Mouse (Mus musculus) cerebellum, adult 2 months (tissue): ENCODE results near the gene Dcaf5. TPM values are rescaled to one million over a fixed set of nuclear protein-coding genes. Genes with fewer than 3 reads are reported as not detected.
A peak's percentile ranks its signal among the peaks of the same experiment; 100 is the strongest.

Experiments used
- DNase-seq, 2 experiments: peaks; one replicate each; pipeline ENCODE4 v3.0.0; 2021
- H3K27ac ChIP-seq: fragments of 200-500 bp; 2 replicates; pipeline ENCODE4 v1.5.1; 2012; ENCODE audit warnings: low read length, control low read depth, inconsistent platforms; ENCODE audit not compliant: insufficient read depth
- H3K27me3 ChIP-seq: fragments of 200-500 bp; 2 replicates; pipeline ENCODE4 v1.6.1; 2012; ENCODE audit warnings: inconsistent platforms, mild to moderate bottlenecking, low read length, moderate library complexity; ENCODE audit not compliant: control insufficient read depth, insufficient read depth
- H3K4me1 ChIP-seq: fragments of 200-500 bp; 2 replicates; pipeline ENCODE4 v1.6.1; 2011; ENCODE audit warnings: low read length; ENCODE audit not compliant: control insufficient read depth, insufficient read depth
- H3K4me3 ChIP-seq: fragments of 200-500 bp; replicated peaks from 2 replicates; pipeline ENCODE3; 2011; ENCODE audit warnings: mild to moderate bottlenecking, low read depth, low read length, control low read depth; ENCODE audit not compliant: insufficient read depth
- CTCF ChIP-seq: fragments of 200-500 bp; IDR thresholded peaks from 2 replicates; pipeline ENCODE4 v1.5.1; 2011; ENCODE audit warnings: low read depth, mild to moderate bottlenecking, control low read depth, low read length, moderate library complexity, borderline replicate concordance; ENCODE audit not compliant: insufficient read depth
- POLR2A ChIP-seq: fragments of 200-500 bp; IDR thresholded peaks from 2 replicates; pipeline ENCODE4 v1.6.1; 2011; ENCODE audit warnings: low read length, control low read depth, borderline replicate concordance; ENCODE audit not compliant: insufficient read depth
- WGBS: fragments of 180-500 bp; shearing (Covaris S2); methylation state at CpG from one replicate; pipeline ENCODE4 v1.1.7; 2018; 5-methylcytosine and 5-hydroxymethylcytosine counted together
- polyA plus RNA-seq: library from polyadenylated mRNA; depleted of rRNA; stranded (reverse); fragments of >200 nt; gene quantifications from 2 replicates; pipeline ENCODE4 v1.2.3, GENCODE M21; 2012

Gene Dcaf5
- polyA plus RNA-seq, 1 experiment: 36.5 TPM

DNA sequence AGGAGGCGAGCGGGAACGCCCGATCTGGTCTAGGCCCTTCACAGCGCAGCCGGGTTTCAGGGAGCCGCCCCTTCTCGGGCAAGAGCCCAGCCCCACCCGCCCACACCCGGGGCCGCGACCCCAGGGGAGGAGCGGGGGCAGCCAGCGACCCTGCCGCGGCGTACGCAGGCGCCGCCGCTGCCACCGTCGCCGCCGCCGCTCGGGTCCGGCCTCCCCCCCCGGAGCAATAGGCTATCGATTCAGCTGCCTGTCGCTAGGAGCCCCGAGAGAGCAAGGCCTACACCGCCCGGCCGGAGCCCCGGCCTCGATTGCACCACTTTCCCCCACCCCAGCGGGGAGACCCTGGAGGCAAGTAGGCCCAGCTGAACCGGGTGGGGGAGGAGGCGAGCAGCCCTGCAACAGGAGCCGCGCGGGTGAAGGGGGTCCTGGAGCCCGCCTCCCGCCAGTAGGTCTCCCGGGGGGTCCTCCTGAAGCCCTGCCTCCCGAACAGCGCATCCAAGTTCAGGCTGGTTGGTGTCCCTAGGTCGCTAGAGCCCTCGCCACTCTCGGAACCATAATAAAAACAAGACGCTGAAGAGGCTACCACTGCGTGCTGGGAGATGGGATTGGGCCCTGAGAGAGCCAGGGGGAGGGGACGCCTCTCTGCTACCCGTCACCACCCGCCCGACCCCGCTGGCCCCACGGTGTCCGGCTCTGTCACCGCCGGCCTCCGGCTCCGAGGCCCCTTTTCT is 1.3 kb downstream of the Dcaf5 start:
- H3K4me1 ChIP-seq: 0 out of 2 replicates have a peak, but pooled peaks cover 2% of the 10 kb centered on the region
- peak overlapping the region; percentile 98 for H3K4me3 ChIP-seq
- TF ChIP-seq CTCF (no peak), POLR2A (no peak)
- under 1% methylated on average over 50 of the region's 64 CpGs for WGBS
- H3K27me3 ChIP-seq: no peaks in the 10 kb centered on the region
- peak; percentile 72 to 77 for DNase-seq
- H3K27ac ChIP-seq: peak overlapping the region; percentile 49

DNA sequence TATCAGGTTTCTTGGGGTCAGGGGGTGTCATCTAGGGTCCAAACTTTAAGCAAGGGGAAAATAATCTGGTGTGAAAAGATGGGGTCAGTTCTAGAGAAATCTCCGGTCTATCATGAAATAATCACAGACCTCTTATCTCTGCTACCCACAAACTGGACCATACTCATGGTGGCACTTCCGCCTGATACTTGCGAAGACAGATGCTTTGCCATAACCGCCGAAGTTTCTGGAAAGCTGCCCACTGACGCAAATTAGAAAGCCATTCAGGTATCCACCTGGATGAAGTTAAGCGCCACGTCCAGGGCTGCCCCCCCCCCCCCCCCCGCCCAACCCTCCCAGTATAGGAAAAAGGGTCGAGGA is 1.8 kb downstream of the Dcaf5 start:
- DNase-seq: peak in 1 of 2 experiments; percentile 46
- H3K27me3 ChIP-seq: no peaks in the 10 kb centered on the region
- WGBS: 2% methylated on average over 10 of the region's 10 CpGs
- peak overlapping the region; percentile 98 for H3K4me3 ChIP-seq
- TF ChIP-seq POLR2A (no peak), CTCF (no peak)
- H3K4me1 ChIP-seq: 0 out of 2 replicates have a peak, but pooled peaks cover 2% of the 10 kb centered on the region
- H3K27ac ChIP-seq: no peak overlapping the region

DNA sequence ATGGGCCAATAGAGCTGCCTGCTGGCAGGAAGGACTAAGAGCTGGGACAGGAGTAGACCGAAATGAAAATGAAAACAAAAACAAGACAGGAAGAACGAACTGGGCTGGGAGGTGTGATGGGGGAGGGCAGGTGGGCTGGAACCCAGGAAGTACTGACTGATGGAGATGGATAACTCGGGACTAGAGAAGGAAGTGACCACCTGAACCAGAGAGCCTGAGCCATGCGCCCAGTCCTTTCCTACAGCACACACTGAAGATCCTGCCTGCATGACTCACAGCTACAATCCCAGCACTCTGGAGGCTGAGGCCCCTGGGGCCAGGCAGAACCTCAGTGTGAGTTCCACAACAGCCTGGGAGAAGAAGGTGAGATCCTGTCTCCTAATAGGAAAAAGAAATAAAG is 3.1 kb downstream of the Dcaf5 start:
- no peaks in the 10 kb centered on the region for H3K27me3 ChIP-seq
- no peak for TF ChIP-seq POLR2A
- TF ChIP-seq CTCF: no peak
- H3K27ac ChIP-seq: no peak overlapping the region
- no peak for DNase-seq
- H3K4me1 ChIP-seq: peaks cover 5% of the 10 kb centered on the region; the same call in 1 of the 2 replicates
- no peak overlapping the region for H3K4me3 ChIP-seq
- 58% methylated on average over 4 of the region's 4 CpGs for WGBS

DNA sequence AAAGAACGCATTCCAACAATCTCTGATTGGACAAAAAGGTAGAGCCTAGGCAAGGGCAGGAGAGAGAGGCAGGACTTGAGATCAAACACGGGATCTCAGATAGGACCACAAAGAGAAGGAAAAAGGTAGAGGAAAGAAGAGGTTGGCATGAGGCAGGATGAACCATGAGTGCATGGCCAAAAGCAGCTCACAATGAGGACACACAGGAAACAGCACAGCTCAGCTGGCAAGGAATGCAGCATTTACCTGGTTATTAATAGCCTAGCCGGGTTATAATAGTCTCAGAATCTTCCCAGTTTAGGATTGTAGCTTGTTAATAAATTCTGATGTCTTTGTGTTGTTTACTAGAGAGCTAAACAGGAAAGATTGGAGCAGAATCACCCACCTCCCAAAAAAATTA is 8.7 kb downstream of the Dcaf5 start:
- TF ChIP-seq CTCF (no peak), POLR2A (no peak)
- H3K27ac ChIP-seq: no peak overlapping the region
- H3K4me1 ChIP-seq: peaks cover 5% of the 10 kb centered on the region; the same call in 1 of the 2 replicates
- WGBS: 38% methylated on average over 3 of the region's 3 CpGs
- no peaks in the 10 kb centered on the region for H3K27me3 ChIP-seq
- H3K4me3 ChIP-seq: no peak overlapping the region
- peak; percentile 37 to 72 for DNase-seq

DNA sequence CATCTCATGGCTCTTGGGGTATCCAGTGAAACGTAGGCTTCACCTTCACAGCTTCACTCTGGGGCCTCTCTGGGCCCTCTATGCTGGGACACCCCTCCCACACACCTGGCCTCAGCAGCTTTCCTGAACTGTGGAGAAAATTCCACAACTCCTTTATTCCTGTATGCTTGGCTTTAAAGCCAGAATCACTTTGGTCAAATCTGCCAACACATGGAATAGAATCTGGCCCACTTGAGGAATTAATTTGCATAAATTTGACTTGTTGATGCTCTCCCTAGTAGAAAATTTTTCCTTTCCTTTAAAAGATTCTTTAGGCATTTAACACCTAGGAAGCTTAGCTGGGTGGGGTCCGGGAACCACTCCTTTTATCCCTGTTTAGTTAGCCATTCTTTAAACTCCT is 21.3 kb downstream of the Dcaf5 start:
- no peak overlapping the region for H3K27ac ChIP-seq
- no peak for DNase-seq
- H3K4me1 ChIP-seq: peaks cover 5% of the 10 kb centered on the region
- WGBS: 99% methylated on average over 2 of the region's 2 CpGs
- TF ChIP-seq CTCF: no peak
- no peak for TF ChIP-seq POLR2A
- no peak overlapping the region for H3K4me3 ChIP-seq
- no peaks in the 10 kb centered on the region for H3K27me3 ChIP-seq

DNA sequence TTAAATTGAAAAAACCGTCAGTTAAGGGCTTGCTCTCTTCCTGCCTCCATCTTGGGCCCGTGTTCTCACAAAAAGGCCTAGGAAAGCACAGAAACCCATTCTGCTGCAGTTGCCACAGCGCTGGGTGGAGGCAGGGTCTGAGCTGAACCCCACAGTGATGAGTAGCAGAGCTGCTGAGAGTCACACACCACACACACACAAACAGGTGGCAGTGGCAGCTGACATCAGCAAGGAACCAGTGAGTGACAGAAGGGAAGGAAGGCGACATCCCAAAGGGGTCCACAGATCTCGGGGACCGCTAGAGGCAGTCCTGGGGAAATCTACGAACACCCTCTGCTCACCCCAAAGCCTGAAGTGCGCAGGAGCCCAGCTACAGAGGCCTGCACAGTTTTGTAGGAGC is 25.5 kb downstream of the Dcaf5 start:
- WGBS: 36% methylated on average over 8 of the region's 8 CpGs
- Histone ChIP-seq H3K4me3 (no peak overlapping the region), H3K27ac (no peak overlapping the region), H3K4me1 (peaks cover 5% of the 10 kb centered on the region), H3K27me3 (no peaks in the 10 kb centered on the region)
- TF ChIP-seq POLR2A: no peak
- TF ChIP-seq CTCF: no peak
- DNase-seq: peak; percentile 30

DNA sequence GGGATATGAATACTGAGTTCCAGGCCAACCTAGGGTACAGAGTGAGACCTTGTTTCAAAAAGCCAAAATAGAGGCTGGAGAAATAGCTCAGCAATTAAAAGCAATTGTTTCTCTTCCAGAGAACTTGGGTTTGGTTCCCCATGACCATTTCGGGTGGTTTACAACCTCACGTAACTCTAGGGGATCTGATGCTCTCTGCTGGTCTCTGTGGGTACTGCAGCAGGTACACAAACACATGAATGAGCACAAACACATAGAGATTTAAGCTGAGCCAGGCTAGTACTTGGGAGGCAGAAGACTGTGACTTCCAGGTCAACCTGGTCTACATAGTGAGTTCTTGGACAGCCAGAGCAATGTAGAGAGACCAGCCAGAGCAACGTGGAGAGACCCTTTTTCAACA is 28.6 kb downstream of the Dcaf5 start:
- WGBS: 51% methylated on average over 3 of the region's 3 CpGs
- no peak overlapping the region for H3K4me3 ChIP-seq
- H3K27ac ChIP-seq: no peak overlapping the region
- no peaks in the 10 kb centered on the region for H3K27me3 ChIP-seq
- DNase-seq: peak in 1 of 2 experiments; percentile 24
- TF ChIP-seq CTCF (peak; percentile 41; the same call in 1 of the 2 replicates), POLR2A (no peak)
- peaks cover 5% of the 10 kb centered on the region for H3K4me1 ChIP-seq

DNA sequence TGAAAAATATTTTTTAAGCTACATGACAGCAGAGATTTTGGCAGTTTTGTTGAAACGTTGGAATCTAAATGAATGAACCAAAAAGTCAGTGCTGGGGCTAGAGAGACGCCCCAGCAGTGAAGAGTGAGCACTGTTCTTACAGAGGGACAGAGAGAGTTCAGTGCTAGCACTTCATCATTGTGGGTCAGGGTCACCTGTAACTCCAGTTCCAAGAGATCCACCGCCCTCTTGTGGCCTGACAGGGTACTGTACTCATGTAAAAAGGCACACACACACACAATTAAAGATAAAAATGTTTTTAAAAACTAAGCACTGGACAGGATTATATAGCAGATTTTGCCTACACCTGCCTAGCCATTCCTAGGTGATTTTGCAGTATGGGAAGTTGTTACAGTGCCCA is 29.8 kb downstream of the Dcaf5 start:
- TF ChIP-seq POLR2A: no peak
- peak; percentile 50 for TF ChIP-seq CTCF
- Histone ChIP-seq H3K4me3 (no peak overlapping the region), H3K27me3 (no peaks in the 10 kb centered on the region), H3K27ac (no peak overlapping the region), H3K4me1 (peaks cover 5% of the 10 kb centered on the region)
- 46% methylated on average over 3 of the region's 3 CpGs for WGBS
- peak in 1 of 2 experiments; percentile 28 for DNase-seq
